Mouse (Mus musculus): Measurements from ENCODE around the gene Egfr. TPM values are rescaled to one million over a fixed set of nuclear protein-coding genes. Genes with fewer than 3 reads are reported as not detected.
A peak's percentile ranks its signal among the peaks of the same experiment; 100 is the strongest.

Egfr gene
- polyA plus RNA-seq, 1 experiment = 4.8 TPM

- 90% methylated on average over 4 of the region's 4 CpGs for WGBS
- no peak for TF ChIP-seq CTCF (IDR thresholded peaks at IDR 0.05; ENCODE audit: borderline replicate concordance, insufficient read depth, low read depth, low read length)
- TF ChIP-seq POLR2A (IDR thresholded peaks at IDR 0.05; ENCODE audit: borderline replicate concordance, insufficient read depth, low read length) = no peak
- Histone ChIP-seq H3K4me1 (ENCODE audit: control insufficient read depth, insufficient read depth, low read length) (no peaks in the 10 kb centered on the region), H3K27ac (ENCODE audit: insufficient read depth, low read length) (no peak overlapping the region), H3K27me3 (ENCODE audit: control insufficient read depth, insufficient read depth, low read length) (no peaks in the 10 kb centered on the region), H3K4me3 (replicated peaks; ENCODE audit: insufficient read depth, low read depth, low read length) (no peak overlapping the region)
- no peak for DNase-seq
Observed at GRCm38 (mm10) chr11:16805886-16806285, 53.9 kb downstream of the Egfr start.

GRCm38 (mm10) chr11:16809161-16809967 lies 57.4 kb downstream of the Egfr start:
- WGBS = 51% methylated on average over 9 of the region's 9 CpGs
- H3K27ac ChIP-seq (ENCODE audit: insufficient read depth, low read length) = no peak overlapping the region
- H3K27me3 ChIP-seq (ENCODE audit: control insufficient read depth, insufficient read depth, low read length) = no peaks in the 10 kb centered on the region
- H3K4me1 ChIP-seq (ENCODE audit: control insufficient read depth, insufficient read depth, low read length) = no peaks in the 10 kb centered on the region
- no peak for TF ChIP-seq POLR2A (IDR thresholded peaks at IDR 0.05; ENCODE audit: borderline replicate concordance, insufficient read depth, low read length)
- TF ChIP-seq CTCF (IDR thresholded peaks at IDR 0.05; ENCODE audit: borderline replicate concordance, insufficient read depth, low read depth, low read length) = no peak
- H3K4me3 ChIP-seq (replicated peaks; ENCODE audit: insufficient read depth, low read depth, low read length) = no peak overlapping the region
- no peak for DNase-seq

GRCm38 (mm10) chr11:16810086-16810485 lies 58.1 kb downstream of the Egfr start:
- no peaks in the 10 kb centered on the region for H3K27me3 ChIP-seq (ENCODE audit: control insufficient read depth, insufficient read depth, low read length)
- TF ChIP-seq CTCF (IDR thresholded peaks at IDR 0.05; ENCODE audit: borderline replicate concordance, insufficient read depth, low read depth, low read length) = no peak
- no peak for TF ChIP-seq POLR2A (IDR thresholded peaks at IDR 0.05; ENCODE audit: borderline replicate concordance, insufficient read depth, low read length)
- H3K4me1 ChIP-seq (ENCODE audit: control insufficient read depth, insufficient read depth, low read length) = no peaks in the 10 kb centered on the region
- 56% methylated on average over 3 of the region's 3 CpGs for WGBS
- H3K27ac ChIP-seq (ENCODE audit: insufficient read depth, low read length) = no peak overlapping the region
- peak in 1 of 2 experiments; percentile 7 for DNase-seq
- no peak overlapping the region for H3K4me3 ChIP-seq (replicated peaks; ENCODE audit: insufficient read depth, low read depth, low read length)

- no peak for DNase-seq
- Histone ChIP-seq H3K4me1 (ENCODE audit: control insufficient read depth, insufficient read depth, low read length) (no peaks in the 10 kb centered on the region), H3K4me3 (replicated peaks; ENCODE audit: insufficient read depth, low read depth, low read length) (no peak overlapping the region), H3K27ac (ENCODE audit: insufficient read depth, low read length) (no peak overlapping the region), H3K27me3 (ENCODE audit: control insufficient read depth, insufficient read depth, low read length) (no peaks in the 10 kb centered on the region)
- TF ChIP-seq CTCF (IDR thresholded peaks at IDR 0.05; ENCODE audit: borderline replicate concordance, insufficient read depth, low read depth, low read length) = no peak
- TF ChIP-seq POLR2A (IDR thresholded peaks at IDR 0.05; ENCODE audit: borderline replicate concordance, insufficient read depth, low read length) = no peak
Observed at GRCm38 (mm10) chr11:16813298-16813697, 61.3 kb downstream of the Egfr start.

GRCm38 (mm10) chr11:16816414-16816813 lies 64.4 kb downstream of the Egfr start:
- Histone ChIP-seq H3K27ac (ENCODE audit: insufficient read depth, low read length) (no peak overlapping the region), H3K27me3 (ENCODE audit: control insufficient read depth, insufficient read depth, low read length) (no peaks in the 10 kb centered on the region), H3K4me1 (ENCODE audit: control insufficient read depth, insufficient read depth, low read length) (no peaks in the 10 kb centered on the region), H3K4me3 (replicated peaks; ENCODE audit: insufficient read depth, low read depth, low read length) (no peak overlapping the region)
- DNase-seq = no peak
- 53% methylated on average over 9 of the region's 9 CpGs for WGBS
- TF ChIP-seq POLR2A (IDR thresholded peaks at IDR 0.05; ENCODE audit: borderline replicate concordance, insufficient read depth, low read length) (no peak), CTCF (IDR thresholded peaks at IDR 0.05; ENCODE audit: borderline replicate concordance, insufficient read depth, low read depth, low read length) (no peak)

- DNase-seq = no peak
- no peaks in the 10 kb centered on the region for H3K4me1 ChIP-seq (ENCODE audit: control insufficient read depth, insufficient read depth, low read length)
- no peak overlapping the region for H3K4me3 ChIP-seq (replicated peaks; ENCODE audit: insufficient read depth, low read depth, low read length)
- no peaks in the 10 kb centered on the region for H3K27me3 ChIP-seq (ENCODE audit: control insufficient read depth, insufficient read depth, low read length)
- no peak overlapping the region for H3K27ac ChIP-seq (ENCODE audit: insufficient read depth, low read length)
- 68% methylated on average over 6 of the region's 6 CpGs for WGBS
- TF ChIP-seq CTCF (IDR thresholded peaks at IDR 0.05; ENCODE audit: borderline replicate concordance, insufficient read depth, low read depth, low read length) (no peak), POLR2A (IDR thresholded peaks at IDR 0.05; ENCODE audit: borderline replicate concordance, insufficient read depth, low read length) (no peak)
Observed at GRCm38 (mm10) chr11:16817336-16818034, 65.5 kb downstream of the Egfr start.

- no peak for DNase-seq
- TF ChIP-seq CTCF (IDR thresholded peaks at IDR 0.05; ENCODE audit: borderline replicate concordance, insufficient read depth, low read depth, low read length) = no peak
- no peak for TF ChIP-seq POLR2A (IDR thresholded peaks at IDR 0.05; ENCODE audit: borderline replicate concordance, insufficient read depth, low read length)
- Histone ChIP-seq H3K4me1 (ENCODE audit: control insufficient read depth, insufficient read depth, low read length) (no peaks in the 10 kb centered on the region), H3K4me3 (replicated peaks; ENCODE audit: insufficient read depth, low read depth, low read length) (no peak overlapping the region), H3K27ac (ENCODE audit: insufficient read depth, low read length) (no peak overlapping the region), H3K27me3 (ENCODE audit: control insufficient read depth, insufficient read depth, low read length) (no peaks in the 10 kb centered on the region)
- WGBS = 96% methylated on average over 1 of the region's 1 CpGs
Observed at GRCm38 (mm10) chr11:16819424-16819823, 67.4 kb downstream of the Egfr start.

- WGBS = 20% methylated on average over 6 of the region's 6 CpGs
- Histone ChIP-seq H3K4me3 (replicated peaks; ENCODE audit: insufficient read depth, low read depth, low read length) (no peak overlapping the region), H3K4me1 (ENCODE audit: control insufficient read depth, insufficient read depth, low read length) (no peaks in the 10 kb centered on the region), H3K27ac (ENCODE audit: insufficient read depth, low read length) (no peak overlapping the region), H3K27me3 (ENCODE audit: control insufficient read depth, insufficient read depth, low read length) (no peaks in the 10 kb centered on the region)
- TF ChIP-seq POLR2A (IDR thresholded peaks at IDR 0.05; ENCODE audit: borderline replicate concordance, insufficient read depth, low read length) (no peak), CTCF (IDR thresholded peaks at IDR 0.05; ENCODE audit: borderline replicate concordance, insufficient read depth, low read depth, low read length) (no peak)
- DNase-seq = no peak
Observed at GRCm38 (mm10) chr11:16820138-16820537, 68.1 kb downstream of the Egfr start.

Data from cerebellum, adult 2 months (tissue).